Mouse (Mus musculus) midbrain, embryonic 12.5 days (tissue): Measurements from ENCODE around the gene Syne2. TPM values are rescaled to one million over a fixed set of nuclear protein-coding genes. Genes with fewer than 3 reads are reported as not detected.

Experiments used
- ATAC-seq: fragments of 200-750 bp; cut with Nextera tagmentation; 2 replicates; pipeline ENCODE4 v1.8.0; 2017; ENCODE audit warnings: low read depth, moderate TSS enrichment, moderate library complexity; ENCODE audit not compliant: low FRiP score
- H3K27ac ChIP-seq: fragments of 300-500 bp; sonication (generic); replicated peaks from 2 replicates; pipeline ENCODE4 v1.5.1; 2016; ENCODE audit warnings: mild to moderate bottlenecking
- H3K27me3 ChIP-seq: fragments of 300-500 bp; sonication (generic); 2 replicates; pipeline ENCODE4 v1.6.1; 2016; ENCODE audit warnings: mild to moderate bottlenecking
- H3K36me3 ChIP-seq: fragments of 300-500 bp; sonication (generic); 2 replicates; pipeline ENCODE4 v1.6.1; 2016
- H3K4me1 ChIP-seq: fragments of 300-500 bp; sonication (generic); 2 replicates; pipeline ENCODE4 v1.6.1; 2016
- H3K4me2 ChIP-seq: fragments of 300-500 bp; sonication (generic); replicated peaks from 2 replicates; pipeline ENCODE4 v1.6.1; 2016; ENCODE audit warnings: mild to moderate bottlenecking, moderate library complexity
- H3K4me3 ChIP-seq: fragments of 300-500 bp; sonication (generic); 2 replicates; pipeline ENCODE4 v1.5.1; 2016; ENCODE audit warnings: mild to moderate bottlenecking
- H3K9ac ChIP-seq: fragments of 300-500 bp; sonication (generic); replicated peaks from 2 replicates; pipeline ENCODE4 v1.6.1; 2016; ENCODE audit warnings: mild to moderate bottlenecking, moderate library complexity
- H3K9me3 ChIP-seq: fragments of 300-500 bp; sonication (generic); 2 replicates; pipeline ENCODE4 v1.6.1; 2016; ENCODE audit warnings: mild to moderate bottlenecking
- WGBS: fragments of 180-500 bp; shearing (Covaris S2); methylation state at CpG from one replicate; pipeline ENCODE4 v1.1.7; 2016; 5-methylcytosine and 5-hydroxymethylcytosine counted together
- polyA plus RNA-seq: library from polyadenylated mRNA; unstranded; fragments of >200 nt; fragmentation: Nextera tagmentation; extraction: Ambion mirVana; gene quantifications from 2 replicates; pipeline ENCODE4 v1.2.1, GENCODE M21; 2016

Syne2 gene
- polyA plus RNA-seq, 1 experiment from 2014 or later = 116 TPM

DNA sequence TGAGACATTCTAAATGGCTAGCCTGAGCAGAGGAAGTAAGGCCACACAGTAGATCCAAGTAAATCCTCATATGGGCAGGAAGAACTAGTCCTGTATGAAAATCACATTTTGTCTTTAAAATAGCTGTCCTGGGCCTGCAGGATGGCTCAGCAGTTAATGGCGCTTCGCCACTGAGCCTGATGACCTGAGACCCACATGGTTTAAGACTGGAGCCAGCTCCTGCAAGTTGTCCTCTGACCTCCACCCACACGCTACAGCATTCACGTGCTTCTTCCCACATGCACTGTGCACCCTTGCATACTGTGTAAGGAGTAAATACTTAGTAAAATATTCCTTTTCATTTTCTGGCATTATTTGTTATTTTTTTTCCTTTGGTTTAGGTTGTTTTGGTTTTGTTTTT is 175.0 kb downstream of the Syne2 start:
- H3K36me3 ChIP-seq = peaks cover 83% of the 10 kb centered on the region
- H3K27ac ChIP-seq = no peak overlapping the region
- WGBS = 92% methylated on average over 4 of the region's 4 CpGs
- H3K4me1 ChIP-seq = no peaks in the 10 kb centered on the region
- H3K4me3 ChIP-seq = no peak overlapping the region
- no peaks in the 10 kb centered on the region for H3K27me3 ChIP-seq
- no peak overlapping the region for H3K9ac ChIP-seq
- H3K9me3 ChIP-seq = no peaks in the 10 kb centered on the region
- no peak for ATAC-seq
- H3K4me2 ChIP-seq = no peak overlapping the region

DNA sequence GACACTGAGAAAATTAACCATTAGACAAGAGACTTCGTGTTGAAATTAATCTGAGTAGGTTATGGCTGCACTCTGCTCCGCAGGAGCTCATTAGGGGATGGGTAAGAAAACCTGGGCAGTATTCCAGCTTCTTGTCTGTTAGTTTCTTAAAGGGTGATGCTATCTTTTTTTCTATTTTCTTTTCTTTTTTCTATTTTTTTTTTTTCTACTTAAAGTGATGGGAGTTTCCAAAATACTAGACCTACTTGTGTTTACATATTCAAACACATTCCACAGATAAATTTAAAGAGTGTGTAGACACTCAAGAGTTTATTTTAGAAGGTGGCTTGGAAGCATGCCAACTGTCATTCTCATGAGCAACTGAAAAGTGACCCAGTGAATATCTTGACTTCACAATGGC is 177.2 kb downstream of the Syne2 start:
- Histone ChIP-seq H3K4me1 (no peaks in the 10 kb centered on the region), H3K9ac (no peak overlapping the region), H3K36me3 (peaks cover 80% of the 10 kb centered on the region), H3K9me3 (no peaks in the 10 kb centered on the region), H3K27ac (no peak overlapping the region), H3K4me3 (no peak overlapping the region), H3K4me2 (no peak overlapping the region), H3K27me3 (no peaks in the 10 kb centered on the region)
- no peak for ATAC-seq
- 92% methylated on average over 2 of the region's 2 CpGs for WGBS

DNA sequence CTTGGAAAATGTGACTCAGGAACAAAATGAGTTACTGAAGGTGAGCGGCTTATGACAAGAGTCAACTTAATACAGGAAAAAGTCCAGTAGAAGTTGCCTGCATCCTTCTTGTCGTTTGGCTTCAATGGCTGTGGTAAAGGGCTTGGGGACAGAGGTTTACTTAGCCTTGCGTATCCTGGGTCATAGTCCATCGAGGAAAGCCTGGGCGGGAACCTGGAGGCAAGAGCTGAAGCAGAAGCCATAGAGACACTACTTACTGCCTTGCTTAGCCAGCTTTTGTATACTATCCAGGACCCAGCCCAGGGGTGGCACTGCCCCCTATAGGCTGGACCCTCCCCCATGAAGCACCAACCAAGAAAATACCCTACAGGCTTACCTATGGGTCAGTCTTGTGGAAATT is 179.6 kb downstream of the Syne2 start:
- H3K9me3 ChIP-seq = no peaks in the 10 kb centered on the region
- H3K9ac ChIP-seq = no peak overlapping the region
- H3K4me2 ChIP-seq = no peak overlapping the region
- no peak overlapping the region for H3K27ac ChIP-seq
- 96% methylated on average over 5 of the region's 5 CpGs for WGBS
- H3K4me3 ChIP-seq = no peak overlapping the region
- no peaks in the 10 kb centered on the region for H3K27me3 ChIP-seq
- peaks cover 69% of the 10 kb centered on the region for H3K36me3 ChIP-seq
- ATAC-seq = no peak
- no peaks in the 10 kb centered on the region for H3K4me1 ChIP-seq

DNA sequence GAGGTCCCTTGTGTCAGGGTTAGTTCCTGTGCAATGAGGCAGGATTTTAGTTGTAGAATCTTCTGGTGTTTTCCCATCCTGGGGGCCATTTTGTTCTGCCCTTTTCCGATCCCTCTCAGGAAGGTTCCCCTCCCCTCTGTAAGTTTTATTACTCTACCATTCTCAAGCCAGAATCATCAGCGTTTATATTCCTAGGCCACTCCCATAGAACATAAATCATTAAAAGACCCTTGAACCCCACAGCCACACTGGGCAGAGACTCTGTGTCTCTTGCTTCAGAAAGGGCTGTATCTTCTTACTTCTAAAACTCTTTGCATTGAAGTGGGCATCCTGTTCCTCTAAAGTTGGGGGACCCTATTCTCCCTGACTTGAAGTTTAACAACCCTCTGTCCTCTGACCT is 180.5 kb downstream of the Syne2 start:
- H3K27ac ChIP-seq = no peak overlapping the region
- WGBS = 96% methylated on average over 2 of the region's 2 CpGs
- no peak overlapping the region for H3K4me3 ChIP-seq

DNA sequence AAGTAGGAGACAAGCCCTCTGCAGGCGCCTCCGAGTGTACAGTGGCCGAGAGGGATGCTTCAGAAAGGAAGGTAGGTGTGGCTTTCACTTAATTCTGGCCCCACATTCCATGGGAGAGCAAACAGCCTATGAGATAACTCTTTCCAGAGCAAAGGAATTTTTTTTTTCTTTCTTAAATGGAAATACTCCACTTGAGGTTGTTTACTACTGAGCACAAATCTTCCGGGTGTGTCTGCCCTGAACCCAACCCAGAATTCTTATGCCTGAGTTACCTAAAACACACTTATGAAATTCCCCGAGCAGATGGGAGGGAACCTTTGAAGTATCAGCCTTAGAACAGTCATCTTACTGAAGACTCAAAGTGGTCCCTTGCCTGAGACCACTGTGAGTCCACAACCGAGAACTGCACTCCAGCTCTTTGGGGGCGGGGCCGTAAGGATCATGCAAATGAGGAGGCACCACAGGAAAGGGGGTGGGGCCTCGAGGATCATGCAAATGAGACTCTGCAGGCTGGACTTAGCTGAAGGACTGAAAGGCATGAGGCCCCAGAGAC is 186.8 kb downstream of the Syne2 start:
- H3K4me1 ChIP-seq = peaks cover 8% of the 10 kb centered on the region; the same call in 1 of the 2 replicates
- no peak overlapping the region for H3K4me3 ChIP-seq
- 45% methylated on average over 9 of the region's 9 CpGs for WGBS
- H3K36me3 ChIP-seq = peaks cover 54% of the 10 kb centered on the region
- ATAC-seq = peak; percentile 98
- H3K27ac ChIP-seq = 0 out of 2 replicates have a peak overlapping the region, but pooled peaks have one; percentile 10
- H3K9me3 ChIP-seq = no peaks in the 10 kb centered on the region
- no peaks in the 10 kb centered on the region for H3K27me3 ChIP-seq
- H3K4me2 ChIP-seq = no peak overlapping the region
- H3K9ac ChIP-seq = no peak overlapping the region

More for the DNA sequence above, 180.5 kb downstream of the Syne2 start:
- Histone ChIP-seq H3K36me3 (peaks cover 71% of the 10 kb centered on the region), H3K4me1 (no peaks in the 10 kb centered on the region), H3K27me3 (no peaks in the 10 kb centered on the region), H3K9ac (no peak overlapping the region), H3K4me2 (no peak overlapping the region), H3K9me3 (no peaks in the 10 kb centered on the region)
- no peak for ATAC-seq

DNA sequence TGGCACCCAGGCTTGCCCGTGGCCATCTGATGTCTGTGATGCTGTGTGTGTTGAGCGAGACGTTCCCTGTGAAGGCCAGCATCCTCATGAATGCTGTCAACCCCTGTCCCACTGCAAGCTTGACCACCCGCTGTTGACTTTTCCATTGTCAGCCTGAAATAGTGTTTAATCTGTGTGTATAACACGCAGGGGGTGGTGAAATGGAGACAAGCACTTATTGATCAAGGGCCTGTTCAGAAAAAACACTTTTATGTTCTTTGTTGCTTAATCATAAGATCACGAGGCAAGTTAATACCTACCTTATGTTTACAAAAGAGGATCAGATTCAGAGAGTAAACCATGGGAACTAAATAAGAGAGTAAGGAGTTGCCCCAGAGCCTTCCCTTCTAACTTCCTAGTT is 191.1 kb downstream of the Syne2 start:
- no peak overlapping the region for H3K4me2 ChIP-seq
- H3K9ac ChIP-seq = no peak overlapping the region
- no peak for ATAC-seq
- H3K9me3 ChIP-seq = no peaks in the 10 kb centered on the region
- 55% methylated on average over 6 of the region's 6 CpGs for WGBS
- no peak overlapping the region for H3K27ac ChIP-seq
- H3K4me3 ChIP-seq = no peak overlapping the region
- peaks cover 8% of the 10 kb centered on the region for H3K4me1 ChIP-seq
- peaks cover 42% of the 10 kb centered on the region for H3K36me3 ChIP-seq
- H3K27me3 ChIP-seq = no peaks in the 10 kb centered on the region

DNA sequence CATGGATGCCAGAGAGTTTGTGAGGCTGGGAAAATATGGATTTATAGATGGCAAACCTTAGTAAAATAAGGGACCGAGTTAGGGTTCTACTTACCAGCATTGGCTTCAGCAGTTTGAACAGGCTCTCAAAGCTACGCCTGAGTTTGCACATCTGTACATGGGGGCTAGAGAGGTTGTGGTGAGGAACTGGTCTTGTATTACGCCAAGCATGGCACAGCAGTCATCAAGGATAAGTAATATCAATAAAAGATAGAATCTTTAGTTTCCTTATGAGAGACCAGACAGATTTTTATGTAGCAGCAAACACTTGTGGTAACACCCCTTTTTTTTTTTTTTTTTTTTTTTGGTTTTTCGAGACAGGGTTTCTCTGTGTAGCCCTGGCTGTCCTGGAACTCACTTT is 194.9 kb downstream of the Syne2 start:
- H3K9ac ChIP-seq = no peak overlapping the region
- H3K27me3 ChIP-seq = no peaks in the 10 kb centered on the region
- no peak overlapping the region for H3K4me2 ChIP-seq
- 89% methylated on average over 3 of the region's 4 CpGs for WGBS
- no peak overlapping the region for H3K4me3 ChIP-seq
- H3K36me3 ChIP-seq = peaks cover 44% of the 10 kb centered on the region
- no peak overlapping the region for H3K27ac ChIP-seq
- ATAC-seq = no peak
- no peaks in the 10 kb centered on the region; the same call in 1 of the 2 replicates for H3K4me1 ChIP-seq
- H3K9me3 ChIP-seq = no peaks in the 10 kb centered on the region

DNA sequence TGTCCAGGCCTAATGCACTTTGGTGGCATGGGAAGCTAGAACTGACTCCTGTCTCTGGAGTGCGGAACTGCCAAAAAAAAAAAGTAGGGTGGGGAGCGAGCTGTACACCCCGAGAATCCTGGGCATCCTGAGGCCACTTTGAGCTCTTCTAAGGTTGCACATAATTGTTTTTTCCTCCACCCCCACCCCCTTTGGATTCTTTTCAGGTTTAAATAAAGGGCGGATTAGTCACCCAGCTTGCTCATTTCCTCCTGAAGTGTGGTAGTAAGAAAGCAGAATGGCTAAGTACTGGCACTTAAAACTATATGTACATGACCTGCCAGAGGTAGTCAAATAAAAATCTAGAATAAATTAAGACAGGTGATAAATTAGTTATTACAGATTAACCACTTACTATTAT is 195.5 kb downstream of the Syne2 start:
- no peaks in the 10 kb centered on the region; the same call in 1 of the 2 replicates for H3K4me1 ChIP-seq
- H3K27ac ChIP-seq = no peak overlapping the region
- no peak overlapping the region for H3K4me3 ChIP-seq
- no peak overlapping the region for H3K9ac ChIP-seq
- peaks cover 44% of the 10 kb centered on the region for H3K36me3 ChIP-seq
- H3K4me2 ChIP-seq = no peak overlapping the region
- 16% methylated on average over 4 of the region's 4 CpGs for WGBS
- ATAC-seq = no peak
- no peaks in the 10 kb centered on the region for H3K27me3 ChIP-seq
- H3K9me3 ChIP-seq = no peaks in the 10 kb centered on the region

DNA sequence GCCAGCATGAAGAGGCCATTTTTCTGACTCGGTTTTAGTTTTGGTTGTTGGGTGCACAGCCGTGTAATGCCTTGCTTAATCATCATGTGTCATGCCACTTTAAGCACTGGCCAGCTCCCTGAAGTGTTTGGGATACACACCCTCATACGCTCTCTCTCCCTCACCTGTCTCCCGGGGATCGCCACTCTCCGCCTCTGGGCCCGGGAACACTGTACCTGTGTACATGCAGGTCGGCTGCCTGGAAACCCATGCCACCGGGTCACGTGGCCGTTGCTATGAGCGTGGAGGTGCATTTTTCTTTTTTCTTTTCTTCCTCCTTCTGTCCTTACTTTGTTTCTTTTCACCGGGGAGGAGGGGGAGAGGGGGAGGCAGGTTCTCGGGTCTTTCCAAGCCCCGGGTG is 197.1 kb downstream of the Syne2 start:
- H3K9ac ChIP-seq = no peak overlapping the region

DNA sequence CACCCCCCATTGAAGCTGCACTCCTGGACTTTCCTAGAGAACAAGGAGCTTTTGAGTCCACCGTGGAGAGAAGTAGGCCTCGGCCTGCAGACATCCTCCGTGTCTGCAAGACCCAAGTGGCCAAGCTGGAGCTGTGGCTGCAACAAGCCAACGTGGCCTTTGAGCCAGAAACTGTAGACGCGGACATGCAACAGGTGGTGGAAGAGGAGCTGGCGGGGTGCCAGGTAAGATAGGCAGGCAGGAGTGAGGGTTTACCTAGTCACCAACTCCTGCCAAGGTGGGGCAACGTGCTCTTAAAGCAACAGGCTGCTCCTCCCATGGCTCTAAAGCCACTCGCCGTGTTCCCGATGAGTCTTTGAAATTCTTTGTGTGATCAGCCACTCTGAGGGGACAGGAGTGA is 197.6 kb downstream of the Syne2 start:
- Histone ChIP-seq H3K9me3 (no peaks in the 10 kb centered on the region), H3K27ac (no peak overlapping the region), H3K4me1 (no peaks in the 10 kb centered on the region; the same call in 1 of the 2 replicates), H3K27me3 (no peaks in the 10 kb centered on the region), H3K4me2 (no peak overlapping the region), H3K4me3 (no peak overlapping the region), H3K36me3 (peaks cover 45% of the 10 kb centered on the region), H3K9ac (no peak overlapping the region)
- WGBS = 90% methylated on average over 11 of the region's 11 CpGs
- no peak for ATAC-seq

More for the DNA sequence above, 197.1 kb downstream of the Syne2 start:
- H3K4me3 ChIP-seq = no peak overlapping the region
- H3K9me3 ChIP-seq = no peaks in the 10 kb centered on the region
- peaks cover 45% of the 10 kb centered on the region for H3K36me3 ChIP-seq
- ATAC-seq = no peak
- WGBS = 92% methylated on average over 15 of the region's 15 CpGs
- H3K27ac ChIP-seq = no peak overlapping the region
- no peaks in the 10 kb centered on the region for H3K27me3 ChIP-seq
- no peak overlapping the region for H3K4me2 ChIP-seq
- H3K4me1 ChIP-seq = no peaks in the 10 kb centered on the region; the same call in 1 of the 2 replicates

DNA sequence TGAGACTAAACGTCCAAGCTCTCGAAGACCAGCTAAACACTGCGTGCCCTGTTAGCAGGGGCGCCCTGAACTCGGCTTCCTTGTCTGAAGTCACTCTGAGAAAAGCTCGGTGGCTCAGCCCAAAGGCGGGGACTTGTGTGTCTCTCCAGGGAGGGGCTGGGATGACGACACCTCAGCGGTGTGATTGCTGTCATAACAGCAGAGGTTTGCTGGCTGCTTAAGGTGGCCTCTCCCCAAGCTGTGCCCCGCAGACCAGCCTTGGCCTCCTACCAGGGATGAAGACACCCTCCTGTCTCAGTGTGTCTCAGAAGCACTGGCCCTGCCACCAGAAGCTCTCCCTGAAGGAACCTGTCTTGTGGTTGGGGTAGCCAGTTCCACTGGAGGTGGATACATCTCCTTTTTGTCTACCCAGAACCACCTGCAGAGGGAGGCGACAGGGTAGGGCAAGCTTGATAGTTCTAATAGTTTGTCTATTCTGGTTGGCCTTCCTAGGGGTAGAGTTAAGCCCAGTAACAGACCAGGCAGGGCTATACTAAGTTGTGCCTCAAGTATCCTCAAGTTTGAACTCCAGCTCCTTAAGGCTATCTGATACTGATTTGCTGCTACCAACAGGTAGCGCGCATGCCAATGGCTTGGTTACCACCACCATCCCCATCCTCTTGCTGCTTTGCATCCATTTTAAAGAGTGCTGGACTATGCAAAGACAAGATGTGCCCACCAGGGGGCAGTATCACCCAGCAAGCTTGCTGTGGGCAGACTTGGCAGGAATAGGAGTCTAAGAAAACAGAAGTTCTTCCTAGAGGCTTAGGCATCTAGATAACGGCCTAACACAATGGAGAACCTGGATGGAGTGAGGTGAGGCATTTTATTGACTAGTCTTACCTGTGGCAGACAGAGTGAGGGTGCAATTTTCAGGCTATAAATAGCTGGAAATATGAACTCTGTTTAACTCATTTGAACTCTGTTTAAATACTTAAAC is 198.5 kb downstream of the Syne2 start:
- H3K27me3 ChIP-seq = no peaks in the 10 kb centered on the region
- H3K4me3 ChIP-seq = no peak overlapping the region
- H3K4me2 ChIP-seq = no peak overlapping the region
- ATAC-seq = no peak
- 82% methylated on average over 14 of the region's 14 CpGs for WGBS
- peaks cover 44% of the 10 kb centered on the region for H3K36me3 ChIP-seq
- H3K27ac ChIP-seq = no peak overlapping the region
- H3K4me1 ChIP-seq = no peaks in the 10 kb centered on the region; the same call in 1 of the 2 replicates
- H3K9me3 ChIP-seq = no peaks in the 10 kb centered on the region
- H3K9ac ChIP-seq = no peak overlapping the region

DNA sequence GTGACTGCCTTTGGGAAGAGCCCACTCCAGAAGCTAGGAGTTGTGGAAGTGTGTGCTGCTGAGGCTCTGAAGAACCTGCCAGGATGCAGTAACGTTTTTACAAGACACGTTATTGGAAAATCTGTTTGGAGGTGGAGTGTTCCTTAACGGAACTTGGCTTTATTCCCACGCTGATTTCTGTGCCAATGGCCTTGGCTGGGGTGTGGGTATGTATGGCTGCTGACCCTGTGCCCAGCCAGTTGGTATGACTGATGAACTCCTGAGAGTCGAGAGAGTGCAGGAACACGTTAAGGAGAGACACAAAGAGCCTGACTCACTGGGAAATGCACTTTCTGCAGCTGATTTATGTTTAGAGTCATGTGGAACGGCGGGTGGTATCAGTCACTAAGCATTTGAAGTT is 200.7 kb downstream of the Syne2 start:
- H3K36me3 ChIP-seq = peaks cover 62% of the 10 kb centered on the region
- no peak overlapping the region for H3K4me3 ChIP-seq
- WGBS = 93% methylated on average over 8 of the region's 8 CpGs
- no peaks in the 10 kb centered on the region for H3K4me1 ChIP-seq
- H3K27ac ChIP-seq = no peak overlapping the region
- no peak for ATAC-seq
- no peaks in the 10 kb centered on the region for H3K9me3 ChIP-seq
- H3K9ac ChIP-seq = no peak overlapping the region
- H3K27me3 ChIP-seq = no peaks in the 10 kb centered on the region
- H3K4me2 ChIP-seq = no peak overlapping the region
